Mouse (Mus musculus) stomach, postnatal 0 days (tissue): Measurements from ENCODE around the gene Eif4g3. TPM values are rescaled to one million over a fixed set of nuclear protein-coding genes. Genes with fewer than 3 reads are reported as not detected.
A peak's percentile ranks its signal among the peaks of the same experiment; 100 is the strongest.

Experiments
- ATAC-seq: fragments of 200-750 bp; cut with Nextera tagmentation; 2 replicates; pipeline ENCODE4 v1.8.0; 2017; ENCODE audit not compliant: low FRiP score, low TSS enrichment
- DNase-seq: peaks from one replicate; pipeline ENCODE4 v3.0.0-alpha.2; 2016; ENCODE audit warnings: low spot score
- H3K27ac ChIP-seq: fragments of 300-500 bp; sonication (generic); replicated peaks from 2 replicates; pipeline ENCODE4 v1.5.1; 2014; ENCODE audit warnings: mild to moderate bottlenecking, control low read depth
- H3K27me3 ChIP-seq: fragments of 300-500 bp; sonication (generic); 2 replicates; pipeline ENCODE4 v1.6.1; 2014; ENCODE audit warnings: low read length; ENCODE audit not compliant: control insufficient read depth, insufficient read depth
- H3K36me3 ChIP-seq: fragments of 300-500 bp; sonication (generic); 2 replicates; pipeline ENCODE4 v1.6.1; 2014; ENCODE audit warnings: low read length, mixed read lengths; ENCODE audit not compliant: control insufficient read depth, insufficient read depth
- H3K4me1 ChIP-seq: fragments of 300-500 bp; sonication (generic); replicated peaks from 2 replicates; pipeline ENCODE4 v1.6.1; 2014; ENCODE audit warnings: antibody characterized with exemption; ENCODE audit not compliant: control insufficient read depth, insufficient read depth
- H3K4me2 ChIP-seq: fragments of 300-500 bp; sonication (generic); replicated peaks from 2 replicates; pipeline ENCODE4 v1.6.1; 2014; ENCODE audit warnings: low read depth, mild to moderate bottlenecking, control low read depth, moderate library complexity
- H3K4me3 ChIP-seq: fragments of 300-500 bp; sonication (generic); 2 replicates; pipeline ENCODE4 v1.5.1; 2014; ENCODE audit warnings: low read depth, low read length, control low read depth
- H3K9ac ChIP-seq: fragments of 300-500 bp; sonication (generic); 2 replicates; pipeline ENCODE4 v1.6.1; 2014; ENCODE audit warnings: mild to moderate bottlenecking, low read length, control low read depth, mixed read lengths
- H3K9me3 ChIP-seq: fragments of 300-500 bp; sonication (generic); 2 replicates; pipeline ENCODE4 v1.6.1; 2016; ENCODE audit warnings: low read length; ENCODE audit not compliant: control insufficient read depth
- CTCF ChIP-seq: IDR thresholded peaks from 2 replicates; pipeline ENCODE4 v1.5.1; 2016; ENCODE audit warnings: antibody characterized with exemption, low read depth, mild to moderate bottlenecking, moderate library complexity
- EP300 ChIP-seq: optimal IDR thresholded peaks from 2 replicates; pipeline ENCODE3; 2016; ENCODE audit warnings: antibody characterized with exemption
- WGBS: fragments of 180-500 bp; shearing (Covaris S2); extraction: QIAGEN DNeasy Blood & Tissue Kit; methylation state at CpG from one replicate; pipeline ENCODE4 v1.1.7; 2014; 5-methylcytosine and 5-hydroxymethylcytosine counted together
- polyA plus RNA-seq: library from polyadenylated mRNA; unstranded; fragments of >200 nt; fragmentation: Nextera tagmentation; extraction: Ambion mirVana; gene quantifications from 2 replicates; pipeline ENCODE4 v1.2.1, GENCODE M21; 2015

Gene Eif4g3
- polyA plus RNA-seq, 1 experiment from 2014 or later: 11.4 TPM

DNA sequence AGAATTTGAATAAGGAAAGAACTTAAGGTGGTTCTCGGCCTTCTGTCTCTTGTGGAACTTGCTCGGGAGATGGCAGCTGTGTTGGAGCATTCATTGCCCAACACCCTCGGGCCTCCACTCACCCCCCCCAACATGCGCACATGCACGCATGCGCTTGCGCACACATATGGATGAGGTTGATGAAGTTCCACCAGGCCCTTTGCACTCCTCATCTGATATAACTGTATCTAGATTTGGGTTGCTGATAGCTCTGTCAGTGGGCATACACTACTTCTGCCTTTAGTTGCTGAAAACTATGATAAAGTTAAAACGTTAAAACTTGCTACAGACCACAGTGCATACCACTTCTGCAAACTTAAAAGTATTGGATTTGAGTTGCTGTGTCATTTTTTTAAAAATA, 89.6 kb downstream of the Eif4g3 start:
- DNase-seq: no peak
- no peak overlapping the region for H3K27ac ChIP-seq
- no peak overlapping the region for H3K9ac ChIP-seq
- H3K4me1 ChIP-seq: no peaks in the 10 kb centered on the region; the same call in 1 of the 2 replicates
- no peak overlapping the region for H3K4me3 ChIP-seq
- no peak overlapping the region for H3K4me2 ChIP-seq
- peaks cover 7% of the 10 kb centered on the region for H3K36me3 ChIP-seq
- 89% methylated on average over 8 of the region's 8 CpGs for WGBS
- no peaks in the 10 kb centered on the region for H3K9me3 ChIP-seq
- ATAC-seq: no peak
- TF ChIP-seq EP300 (no peak), CTCF (no peak)
- no peaks in the 10 kb centered on the region for H3K27me3 ChIP-seq

- Histone ChIP-seq H3K9me3 (no peaks in the 10 kb centered on the region), H3K9ac (no peak overlapping the region), H3K4me1 (no peaks in the 10 kb centered on the region), H3K27me3 (no peaks in the 10 kb centered on the region), H3K4me2 (no peak overlapping the region), H3K4me3 (no peak overlapping the region), H3K36me3 (peaks cover 7% of the 10 kb centered on the region), H3K27ac (no peak overlapping the region)
- WGBS: 63% methylated on average over 8 of the region's 8 CpGs
- ATAC-seq (no peak), DNase-seq (no peak)
- no peak for TF ChIP-seq CTCF
- TF ChIP-seq EP300: no peak
These were observed 91.3 kb downstream of the Eif4g3 start for GRCm38 (mm10) chr4:138084103-138084502.

DNA sequence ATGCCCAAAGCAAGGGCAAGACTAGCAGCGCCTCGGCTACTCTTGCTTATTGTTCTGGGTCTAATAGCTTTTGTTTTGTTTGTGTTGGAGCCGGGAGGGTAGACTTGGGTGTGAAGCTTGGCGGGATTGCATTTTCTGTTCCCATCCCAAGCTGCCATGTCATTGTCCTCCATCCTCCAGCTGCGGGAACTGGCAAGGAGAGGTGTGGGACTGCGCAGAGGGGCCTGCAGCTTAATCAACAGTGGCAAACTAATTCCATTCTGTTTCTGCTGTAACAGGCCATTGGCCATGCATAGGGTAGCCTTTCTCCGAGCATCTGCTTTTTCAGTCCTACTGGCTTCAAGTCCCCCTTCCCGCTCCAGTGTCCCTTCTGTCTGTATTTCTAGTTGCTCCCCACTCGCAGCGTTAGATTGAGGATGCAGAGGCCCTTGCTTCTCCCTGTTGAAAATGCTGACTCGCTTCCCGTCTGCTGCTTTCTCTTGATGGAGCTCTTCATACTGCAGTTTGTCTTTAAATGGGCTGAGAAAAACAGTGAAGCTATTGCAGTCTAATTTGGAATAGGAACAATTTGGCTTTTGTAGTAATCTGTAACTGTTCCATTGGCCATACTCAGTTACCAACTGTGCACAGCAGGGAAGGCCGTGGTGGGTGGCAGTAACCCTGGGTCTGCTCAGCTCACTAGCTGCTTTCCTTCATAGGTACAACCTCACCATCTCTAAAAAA, 92.2 kb downstream of the Eif4g3 start:
- no peak overlapping the region for H3K4me3 ChIP-seq
- H3K9me3 ChIP-seq: no peaks in the 10 kb centered on the region
- no peak overlapping the region for H3K4me2 ChIP-seq
- H3K36me3 ChIP-seq: peaks cover 7% of the 10 kb centered on the region
- no peaks in the 10 kb centered on the region for H3K4me1 ChIP-seq
- no peak overlapping the region for H3K9ac ChIP-seq
- no peak for DNase-seq
- no peak for ATAC-seq
- no peaks in the 10 kb centered on the region for H3K27me3 ChIP-seq
- TF ChIP-seq EP300 (no peak), CTCF (no peak)
- H3K27ac ChIP-seq: no peak overlapping the region
- WGBS: 80% methylated on average over 13 of the region's 13 CpGs

- WGBS: 64% methylated on average over 5 of the region's 5 CpGs
- H3K9me3 ChIP-seq: no peaks in the 10 kb centered on the region
- H3K27me3 ChIP-seq: no peaks in the 10 kb centered on the region
- H3K4me3 ChIP-seq: no peak overlapping the region
- ATAC-seq: peak; percentile 63; the same call in 1 of the 2 replicates
- H3K9ac ChIP-seq: no peak overlapping the region
- no peak overlapping the region for H3K27ac ChIP-seq
- no peak overlapping the region for H3K4me2 ChIP-seq
- no peak for DNase-seq
- no peaks in the 10 kb centered on the region for H3K4me1 ChIP-seq
- peaks cover 7% of the 10 kb centered on the region for H3K36me3 ChIP-seq
- no peak for TF ChIP-seq CTCF
- no peak for TF ChIP-seq EP300
These were observed 94.1 kb downstream of the Eif4g3 start for GRCm38 (mm10) chr4:138086949-138087348.

- no peak for ATAC-seq
- no peak overlapping the region for H3K4me2 ChIP-seq
- TF ChIP-seq EP300 (no peak), CTCF (0 out of 2 replicates have a peak, but pooled peaks have one; percentile 24)
- 73% methylated on average over 2 of the region's 2 CpGs for WGBS
- no peaks in the 10 kb centered on the region for H3K4me1 ChIP-seq
- DNase-seq: no peak
- no peak overlapping the region for H3K27ac ChIP-seq
- H3K27me3 ChIP-seq: no peaks in the 10 kb centered on the region
- no peak overlapping the region for H3K9ac ChIP-seq
- H3K9me3 ChIP-seq: no peaks in the 10 kb centered on the region
- no peak overlapping the region for H3K4me3 ChIP-seq
- H3K36me3 ChIP-seq: peaks cover 2% of the 10 kb centered on the region; the same call in 1 of the 2 replicates
These were observed 96.7 kb downstream of the Eif4g3 start for GRCm38 (mm10) chr4:138089512-138089911.

- DNase-seq (no peak), ATAC-seq (peak; percentile 69; the same call in 1 of the 2 replicates)
- Histone ChIP-seq H3K4me1 (no peaks in the 10 kb centered on the region), H3K4me2 (no peak overlapping the region), H3K27ac (no peak overlapping the region), H3K9me3 (no peaks in the 10 kb centered on the region), H3K36me3 (peaks cover 4% of the 10 kb centered on the region; the same call in 1 of the 2 replicates), H3K4me3 (no peak overlapping the region), H3K27me3 (no peaks in the 10 kb centered on the region), H3K9ac (no peak overlapping the region)
- WGBS: 67% methylated on average over 7 of the region's 7 CpGs
- TF ChIP-seq EP300: no peak
- no peak for TF ChIP-seq CTCF
These were observed 98.9 kb downstream of the Eif4g3 start for GRCm38 (mm10) chr4:138091562-138092194.
